Mouse (Mus musculus) left cerebral cortex, adult 9 months (tissue): ENCODE data around the gene Gm15056.

Experiments used
- DNase-seq, 2 experiments: peaks; one replicate each; pipeline ENCODE4 v3.0.0; 2022; ENCODE audit warnings: low spot score in 2 of 2

Gm15056 gene

DNA sequence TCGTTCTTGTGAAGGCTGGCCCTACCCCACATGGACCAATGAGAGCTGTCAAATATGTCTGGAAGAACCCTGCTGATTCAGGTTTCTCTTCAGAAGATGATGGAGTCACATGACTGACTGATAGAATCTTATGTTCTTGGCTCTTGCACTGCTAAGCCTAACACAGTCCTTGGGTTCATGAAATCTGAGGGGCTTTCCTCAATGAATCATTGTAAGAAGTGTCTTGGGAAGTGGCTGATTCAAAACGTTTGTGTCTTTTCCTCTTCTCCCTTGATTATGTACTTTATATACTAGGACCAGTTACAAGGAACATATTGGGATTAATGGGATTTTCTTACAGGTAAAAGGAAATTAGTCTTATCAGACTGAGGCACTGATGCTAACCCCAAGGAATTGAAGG lies at the start of gene Gm15056:
Gm15056 (minus strand) TSS at position 101 of the 400 bp plus-strand sequence.
- no peak for DNase-seq

DNA sequence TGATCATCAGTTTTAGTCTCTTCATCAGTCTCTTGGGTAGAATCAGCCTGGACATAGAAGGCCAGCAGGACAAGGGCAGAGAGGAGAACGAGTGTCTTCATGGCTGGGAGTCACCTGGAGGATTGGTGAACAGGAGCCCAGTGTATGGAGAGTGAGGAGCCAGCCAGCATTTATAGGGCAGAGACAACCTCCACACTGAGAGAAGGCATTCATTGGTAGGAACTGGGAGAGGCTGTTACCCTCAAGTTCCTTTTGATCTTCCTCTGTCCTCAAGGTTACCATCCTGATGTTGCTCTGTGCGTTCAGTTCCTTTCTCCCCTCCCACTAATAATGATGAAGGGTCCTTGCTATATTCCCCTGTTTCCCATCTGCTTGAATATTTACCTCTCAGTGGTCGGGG lies 42.2 kb upstream of the Gm15056 start, which contains the start of gene AY761185:
AY761185 (minus strand) TSS at position 101 of the 400 bp plus-strand sequence.
- DNase-seq = no peak

DNA sequence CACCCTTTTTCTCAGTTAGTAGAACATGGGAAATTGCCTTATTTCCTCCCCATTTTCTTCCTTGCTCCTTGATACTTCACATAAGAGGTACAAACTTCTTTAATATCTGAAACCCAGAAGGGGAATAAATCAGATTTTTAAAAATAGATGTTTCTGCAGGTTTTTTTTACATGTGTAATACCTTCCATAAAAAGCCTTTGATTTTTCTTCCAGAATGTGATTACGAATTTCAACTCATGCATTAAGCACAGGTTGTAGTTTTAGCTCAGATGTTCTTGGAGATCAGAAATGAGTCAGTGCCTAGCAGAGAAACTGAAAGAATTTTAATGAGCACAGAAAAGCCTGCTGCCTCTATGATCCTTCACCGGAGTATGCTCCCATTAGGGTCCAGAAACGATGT lies 19.5 kb upstream of the Gm15056 start, which contains the start of gene Gm6040:
Gm6040 (minus strand) TSS at position 101 of the 400 bp plus-strand sequence.
- DNase-seq = no peak

DNA sequence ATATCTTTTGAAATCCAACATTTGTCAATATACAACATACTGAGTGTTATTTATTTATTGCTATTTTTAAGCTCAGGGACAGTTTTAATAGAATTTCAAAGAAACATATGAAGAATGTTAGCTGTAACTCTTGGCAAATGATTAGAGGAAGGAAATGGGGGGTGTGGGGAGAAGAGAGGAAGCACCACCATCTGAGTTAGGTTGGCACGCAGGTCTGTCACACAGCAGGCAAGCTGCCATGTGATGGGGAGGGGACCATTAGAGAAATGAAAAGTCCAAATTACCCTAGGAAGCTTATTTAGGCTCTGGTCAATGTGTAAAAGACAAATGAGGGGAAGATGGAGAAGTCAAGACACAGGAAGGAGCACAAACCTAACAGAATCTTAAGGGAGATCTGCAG lies 9.9 kb upstream of the Gm15056 start:
- DNase-seq = no peak

DNA sequence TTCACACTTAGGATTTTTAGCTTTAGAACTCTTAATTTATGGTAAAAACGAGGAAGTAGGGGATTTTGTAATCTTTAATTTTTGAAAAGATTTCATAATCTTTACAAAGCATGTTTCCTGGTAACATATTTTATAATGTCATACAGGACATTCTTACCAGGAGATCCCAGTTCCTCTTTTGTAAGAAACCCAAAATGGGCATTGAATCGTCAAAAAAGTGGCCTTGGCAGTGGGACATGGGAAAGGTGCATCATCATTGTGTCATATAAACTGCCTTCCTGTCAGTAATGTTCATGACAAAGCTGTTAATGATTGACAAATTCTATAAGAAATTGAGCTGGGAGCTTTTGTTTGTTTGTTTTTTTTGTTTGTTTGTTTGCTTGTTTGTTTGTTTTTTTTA lies 5.8 kb upstream of the Gm15056 start:
- no peak for DNase-seq

DNA sequence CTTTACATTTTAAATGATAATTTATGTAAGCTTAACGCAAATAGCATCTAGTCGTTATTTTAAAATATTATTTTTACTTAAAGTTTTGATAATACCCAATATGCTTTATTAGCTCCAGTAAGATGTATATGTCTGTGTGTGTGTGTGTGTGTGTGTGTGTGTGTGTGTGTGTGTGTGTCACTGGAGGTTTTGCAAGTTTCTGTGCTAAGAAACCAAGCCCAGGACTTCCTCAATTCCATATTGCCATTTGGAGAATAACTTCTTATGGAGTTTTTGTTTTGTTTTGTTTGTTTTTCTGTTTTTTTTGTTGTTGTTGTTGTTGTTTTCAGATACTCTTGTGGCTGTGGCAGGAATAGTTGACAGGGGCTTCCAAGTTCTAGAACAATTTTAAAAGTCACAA lies 4.7 kb upstream of the Gm15056 start:
- DNase-seq = no peak

DNA sequence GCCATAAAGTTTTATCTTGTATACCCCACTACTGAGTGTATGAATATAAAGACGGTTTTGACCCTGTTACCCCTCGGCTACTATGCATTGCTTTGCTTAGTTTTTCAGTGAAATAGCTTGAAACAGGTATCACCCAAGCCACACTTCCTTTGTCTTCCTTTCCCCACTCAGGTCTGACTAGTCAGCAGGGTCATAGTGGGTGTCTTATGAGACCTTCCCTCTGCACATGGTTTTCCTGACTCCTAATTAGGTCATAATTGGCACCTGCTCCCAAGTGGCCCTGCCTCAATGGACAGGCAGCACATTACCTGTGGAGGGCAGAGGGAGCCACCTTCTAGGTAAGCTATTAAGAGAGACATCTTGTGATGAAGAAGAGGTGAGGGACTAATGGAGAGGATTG lies 10.1 kb downstream of the Gm15056 start, which contains the start of gene Defb33:
Defb33 (plus strand) TSS at position 301 of the 400 bp plus-strand sequence.
- no peak for DNase-seq

DNA sequence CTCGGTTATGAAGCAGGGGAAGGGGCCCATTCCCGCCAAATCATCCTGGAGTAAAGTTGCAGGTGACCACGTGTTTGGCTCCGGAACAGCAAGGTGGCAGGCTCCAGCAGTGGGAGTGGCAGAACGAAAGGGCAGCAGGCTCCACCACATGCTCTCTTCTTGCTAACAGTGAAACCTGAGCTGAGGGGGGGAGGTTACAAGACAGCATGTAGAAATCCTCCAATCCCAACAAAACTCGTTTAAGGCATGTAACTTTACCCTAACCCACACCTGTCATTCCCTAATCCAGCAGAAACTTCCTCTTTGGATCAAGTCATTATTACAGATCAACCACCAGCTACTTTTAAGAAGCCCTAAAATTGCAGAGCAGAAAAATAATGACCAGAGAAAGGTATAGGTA lies 27.8 kb downstream of the Gm15056 start:
- DNase-seq = no peak
